Mouse (Mus musculus): ENCODE measurements around the gene F2r. TPM values are rescaled to one million over a fixed set of nuclear protein-coding genes. Genes with fewer than 3 reads are reported as not detected.

Gene F2r
- total RNA-seq, 1 experiment from 2014 or later, result 16.2 TPM

DNA sequence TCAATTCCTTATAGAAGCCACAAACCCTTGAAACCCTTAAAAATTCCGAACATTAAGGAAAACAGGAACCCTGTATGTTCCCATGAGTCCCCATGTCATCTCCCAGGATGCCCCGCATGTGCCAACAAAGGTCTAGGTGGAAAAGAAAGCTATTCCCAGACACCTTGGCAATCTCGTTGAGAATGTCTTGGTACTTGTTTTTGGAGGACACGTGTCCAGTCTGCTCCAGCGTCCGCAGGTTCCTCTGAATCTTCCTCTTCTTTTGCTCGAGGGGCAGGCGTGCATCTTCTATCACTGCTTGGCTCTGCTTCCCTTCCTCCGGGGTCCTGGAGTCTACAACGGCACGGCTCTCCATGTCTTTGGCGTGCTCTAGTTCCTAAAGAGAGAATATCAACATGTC, 17.0 kb upstream of the F2r start:
- ATAC-seq (replicated peaks; ENCODE audit: insufficient number of reproducible peaks, low FRiP score, low TSS enrichment, poor library complexity, severe bottlenecking), result no peak

- no peak for ATAC-seq (replicated peaks; ENCODE audit: insufficient number of reproducible peaks, low FRiP score, low TSS enrichment, poor library complexity, severe bottlenecking)
Observed at GRCm38 (mm10) chr13:95634451-95634850, 16.2 kb upstream of the F2r start.

- no peak for ATAC-seq (replicated peaks; ENCODE audit: insufficient number of reproducible peaks, low FRiP score, low TSS enrichment, poor library complexity, severe bottlenecking)
Observed at GRCm38 (mm10) chr13:95633384-95633783, 15.1 kb upstream of the F2r start.

GRCm38 (mm10) chr13:95632144-95632543, 13.9 kb upstream of the F2r start:
- no peak for ATAC-seq (replicated peaks; ENCODE audit: insufficient number of reproducible peaks, low FRiP score, low TSS enrichment, poor library complexity, severe bottlenecking)

DNA sequence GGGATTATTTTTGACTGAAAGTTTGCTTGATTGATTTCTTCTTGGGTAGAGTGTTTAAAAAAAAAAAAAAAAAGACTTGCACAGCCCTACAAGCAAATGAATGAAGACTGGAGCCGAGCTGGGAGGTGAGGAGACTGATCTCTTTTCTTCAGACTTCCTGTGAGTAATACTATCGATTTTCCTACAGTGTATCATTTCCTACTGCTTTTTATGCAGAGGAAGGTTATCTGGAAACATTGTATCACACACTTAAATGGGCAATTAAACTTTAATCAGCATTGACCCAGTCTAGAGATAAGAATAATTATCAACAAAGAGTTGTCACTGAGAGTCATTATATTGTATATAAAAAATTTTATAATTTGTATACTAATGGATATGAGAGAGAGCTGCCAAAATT, 12.5 kb upstream of the F2r start:
- ATAC-seq (replicated peaks; ENCODE audit: insufficient number of reproducible peaks, low FRiP score, low TSS enrichment, poor library complexity, severe bottlenecking), result no peak

- no peak for ATAC-seq (replicated peaks; ENCODE audit: insufficient number of reproducible peaks, low FRiP score, low TSS enrichment, poor library complexity, severe bottlenecking)
Observed at GRCm38 (mm10) chr13:95629751-95630150, 11.5 kb upstream of the F2r start.

DNA sequence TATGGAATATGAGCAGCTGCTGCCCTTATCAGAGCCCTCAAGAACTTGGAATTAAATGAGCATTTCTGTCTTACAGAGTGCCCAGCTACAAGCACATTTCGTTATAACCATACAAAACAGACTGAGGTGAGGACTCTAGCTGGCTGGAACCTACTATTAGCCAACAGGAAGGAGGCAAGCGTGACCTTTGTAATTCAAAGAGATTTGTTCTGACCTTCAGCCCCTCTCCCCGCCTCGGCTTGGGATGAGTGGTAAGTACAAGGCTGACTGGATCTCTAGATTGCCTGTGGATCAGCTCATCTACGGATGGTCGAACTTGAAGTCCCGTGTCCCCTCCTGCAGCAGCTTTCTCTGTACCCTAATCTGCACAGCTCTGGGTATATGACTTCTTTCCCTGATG, 8.4 kb upstream of the F2r start:
- ATAC-seq (replicated peaks; ENCODE audit: insufficient number of reproducible peaks, low FRiP score, low TSS enrichment, poor library complexity, severe bottlenecking), result no peak

DNA sequence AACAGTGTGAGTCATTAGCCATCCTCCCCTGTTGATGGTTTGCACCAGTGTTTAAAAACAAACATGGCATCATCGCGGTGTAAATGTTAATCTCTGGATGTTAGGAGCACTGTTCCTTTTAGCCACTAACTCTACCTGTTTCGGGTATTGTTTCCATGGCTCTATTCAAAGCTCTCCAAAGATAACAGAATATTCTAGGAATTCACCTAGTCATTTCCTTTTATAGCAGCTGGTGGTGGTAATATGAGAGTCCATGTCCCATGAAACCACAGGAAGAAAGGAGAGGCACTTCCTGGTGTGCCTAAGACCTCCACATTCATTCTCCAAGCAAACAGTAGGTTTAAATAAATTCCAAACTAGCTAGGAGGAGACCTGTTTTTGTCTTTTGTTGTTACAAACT, 4.8 kb upstream of the F2r start:
- no peak for ATAC-seq (replicated peaks; ENCODE audit: insufficient number of reproducible peaks, low FRiP score, low TSS enrichment, poor library complexity, severe bottlenecking)

DNA sequence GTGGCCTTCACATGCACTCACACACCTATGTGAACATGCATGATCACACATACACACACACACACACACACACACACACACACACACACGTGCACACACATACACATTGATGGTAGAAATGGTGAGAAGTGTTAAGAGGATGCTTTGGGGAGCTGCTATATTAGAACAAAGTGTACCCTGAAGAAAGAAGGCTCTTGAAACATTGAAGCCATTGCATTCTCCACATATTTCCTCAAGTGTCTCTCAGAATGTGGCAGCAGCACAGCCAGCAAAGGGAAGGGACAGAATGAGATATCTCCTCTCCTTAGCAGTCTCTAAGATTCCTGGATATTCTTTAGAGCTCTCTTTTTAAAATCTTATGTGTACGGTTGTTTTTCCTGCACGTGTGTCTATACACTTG, 3.3 kb upstream of the F2r start:
- ATAC-seq (replicated peaks; ENCODE audit: insufficient number of reproducible peaks, low FRiP score, low TSS enrichment, poor library complexity, severe bottlenecking), result no peak

GRCm38 (mm10) chr13:95618859-95619258, 572 bp upstream of the F2r start:
- ATAC-seq (replicated peaks; ENCODE audit: insufficient number of reproducible peaks, low FRiP score, low TSS enrichment, poor library complexity, severe bottlenecking), result no peak

DNA sequence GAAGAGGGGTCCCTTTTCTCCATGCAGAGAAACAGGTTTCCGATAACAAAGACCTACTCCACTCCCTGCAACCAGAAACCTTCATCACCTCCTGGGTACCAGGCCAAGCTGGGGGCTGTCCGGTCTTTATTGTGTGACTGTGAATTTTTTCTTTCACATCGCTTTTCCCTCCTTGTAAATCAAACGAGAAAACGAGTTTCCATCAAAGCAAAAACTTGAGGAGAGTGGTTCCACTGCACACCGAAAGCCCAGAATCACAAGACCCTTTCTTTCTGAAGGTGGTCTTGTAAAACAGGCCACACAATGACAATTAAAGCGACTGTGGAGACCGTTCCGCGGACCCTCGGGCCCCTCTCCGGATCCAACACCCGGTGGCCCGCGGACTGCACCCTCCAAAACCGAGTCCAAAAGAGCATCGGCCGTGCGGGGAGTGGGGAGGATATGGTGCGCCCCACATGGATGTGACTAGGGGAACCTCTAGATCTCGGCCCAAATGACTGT, 566 bp downstream of the F2r start:
- ATAC-seq (replicated peaks; ENCODE audit: insufficient number of reproducible peaks, low FRiP score, low TSS enrichment, poor library complexity, severe bottlenecking), result no peak

DNA sequence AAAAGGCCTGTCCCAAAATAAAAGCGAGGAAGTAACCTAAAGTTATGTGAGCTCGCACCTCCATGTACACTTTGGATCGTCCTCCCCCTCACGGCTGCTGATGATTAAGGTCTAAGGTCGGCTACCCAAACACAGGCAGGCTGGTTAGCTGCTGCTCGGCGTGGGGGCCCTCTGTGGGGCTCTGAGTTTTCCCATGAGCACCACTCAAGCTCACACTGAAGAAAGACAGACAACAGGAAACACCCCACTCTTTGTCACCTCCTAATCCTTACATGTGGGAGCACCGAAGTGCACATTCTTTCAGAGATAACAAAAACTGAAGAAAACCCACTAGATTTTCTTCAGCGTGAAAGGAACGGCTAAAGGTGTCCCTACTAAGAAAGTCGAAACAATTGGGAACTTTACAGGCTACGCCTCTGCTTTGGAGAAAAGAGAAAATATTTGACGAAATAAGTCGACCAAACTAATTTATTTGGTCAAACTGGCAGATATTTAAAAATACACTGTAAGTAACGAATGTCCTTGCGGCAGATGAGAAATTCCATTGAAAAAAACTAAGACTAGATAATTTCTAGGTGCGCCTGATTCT, 1.1 kb downstream of the F2r start:
- no peak for ATAC-seq (replicated peaks; ENCODE audit: insufficient number of reproducible peaks, low FRiP score, low TSS enrichment, poor library complexity, severe bottlenecking)

- ATAC-seq (replicated peaks; ENCODE audit: insufficient number of reproducible peaks, low FRiP score, low TSS enrichment, poor library complexity, severe bottlenecking), result no peak
Observed at GRCm38 (mm10) chr13:95616512-95616911, 1.8 kb downstream of the F2r start.

GRCm38 (mm10) chr13:95614757-95615156, 3.5 kb downstream of the F2r start:
- no peak for ATAC-seq (replicated peaks; ENCODE audit: insufficient number of reproducible peaks, low FRiP score, low TSS enrichment, poor library complexity, severe bottlenecking)

GRCm38 (mm10) chr13:95612243-95612642, 6.0 kb downstream of the F2r start:
- no peak for ATAC-seq (replicated peaks; ENCODE audit: insufficient number of reproducible peaks, low FRiP score, low TSS enrichment, poor library complexity, severe bottlenecking)

DNA sequence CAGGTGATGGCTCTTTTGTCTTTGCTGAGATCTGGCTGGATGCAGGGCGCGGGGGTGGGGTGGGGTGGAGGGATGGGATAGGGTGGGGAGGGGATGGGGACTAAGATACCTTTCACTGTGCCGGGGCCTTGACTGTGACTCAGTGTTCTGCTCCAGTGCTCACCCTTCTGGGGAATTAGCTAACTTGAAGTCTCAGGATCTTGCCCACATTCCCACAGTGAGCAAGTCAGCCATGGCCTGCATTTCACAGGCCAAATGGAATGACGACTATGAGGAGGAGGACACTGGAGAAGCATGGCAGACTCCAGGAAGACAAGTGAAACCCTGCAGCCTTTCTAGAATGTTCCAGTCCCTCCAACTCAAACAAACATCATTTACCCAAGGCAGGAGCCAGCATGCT, 6.5 kb downstream of the F2r start:
- ATAC-seq (replicated peaks; ENCODE audit: insufficient number of reproducible peaks, low FRiP score, low TSS enrichment, poor library complexity, severe bottlenecking), result no peak

- ATAC-seq (replicated peaks; ENCODE audit: insufficient number of reproducible peaks, low FRiP score, low TSS enrichment, poor library complexity, severe bottlenecking), result no peak
Observed at GRCm38 (mm10) chr13:95610786-95611562, 7.3 kb downstream of the F2r start.

- ATAC-seq (replicated peaks; ENCODE audit: insufficient number of reproducible peaks, low FRiP score, low TSS enrichment, poor library complexity, severe bottlenecking), result no peak
Observed at GRCm38 (mm10) chr13:95609088-95609420, 9.2 kb downstream of the F2r start.

DNA sequence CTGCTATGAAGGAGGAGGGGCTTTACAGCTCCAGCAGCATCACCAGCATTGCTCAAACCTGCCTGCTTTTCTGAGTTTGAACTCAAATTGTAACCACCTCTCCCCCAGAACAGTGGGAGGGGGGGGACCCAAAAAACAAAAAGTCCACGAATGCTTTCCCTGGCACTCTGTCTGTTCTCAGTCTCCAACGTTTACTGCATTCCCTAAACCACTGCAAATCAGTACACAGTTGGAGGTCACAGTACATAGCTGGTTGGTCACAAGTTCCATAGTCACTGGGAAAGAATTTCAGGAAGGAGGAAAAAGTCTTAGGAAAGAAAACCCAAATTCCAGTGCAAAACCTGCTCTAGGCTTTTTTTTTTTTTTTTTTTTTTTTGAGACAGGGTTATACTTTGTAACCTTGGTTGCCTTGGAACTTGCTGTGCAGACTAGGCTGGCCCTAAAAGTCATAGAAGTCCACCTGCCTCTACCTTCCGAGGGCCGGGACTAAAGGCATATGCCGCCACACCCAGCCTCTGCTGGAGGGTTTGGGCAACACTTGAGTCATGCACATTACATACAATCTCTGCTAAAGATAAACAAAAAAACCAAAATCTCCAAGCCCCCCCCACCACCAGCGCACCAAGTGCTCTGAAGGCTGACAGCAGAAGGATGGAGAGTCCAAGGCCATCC, 9.7 kb downstream of the F2r start:
- no peak for ATAC-seq (replicated peaks; ENCODE audit: insufficient number of reproducible peaks, low FRiP score, low TSS enrichment, poor library complexity, severe bottlenecking)

DNA sequence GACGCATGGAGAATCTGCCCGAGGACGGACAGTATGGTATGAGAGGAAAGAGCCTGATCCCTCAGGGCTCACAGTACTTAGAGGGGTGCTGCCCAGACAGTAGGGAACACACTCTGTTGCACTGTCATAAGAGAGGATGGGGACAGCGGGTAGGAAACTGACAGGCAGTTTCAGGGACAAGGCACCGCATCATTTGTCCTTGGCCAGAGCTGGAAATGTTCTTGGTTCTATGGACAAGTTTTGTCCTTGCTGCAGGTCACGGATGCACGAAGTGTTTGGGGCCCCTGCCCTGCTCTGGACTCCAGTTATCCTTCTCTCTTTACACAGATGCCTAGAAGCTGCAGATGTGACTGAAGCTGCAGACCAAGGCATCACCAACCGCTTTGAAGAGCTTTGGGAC, 11.3 kb downstream of the F2r start:
- ATAC-seq (replicated peaks; ENCODE audit: insufficient number of reproducible peaks, low FRiP score, low TSS enrichment, poor library complexity, severe bottlenecking), result no peak
